Comparison of ENCODE assay signal across 8 mouse cellular contexts in genomic region chr2:57115864-57116365, GRCm38 (mm10). TPM values are rescaled to one million over a fixed set of nuclear protein-coding genes. Genes with fewer than 3 reads are reported as not detected.
DNase-seq lines count a peak whose midpoint lies in the region; ATAC-seq and TF ChIP-seq lines count a peak whose summit lies in the region.

No protein-coding gene starts in this region.

- peak overlapping the region; percentile 99 for H3K4me2 ChIP-seq in embryonic facial prominence, embryonic 13.5 days
- H3K4me2 ChIP-seq in stomach, embryonic 15.5 days: peak overlapping the region; percentile 99

- under 1% methylated on average over 25 of the region's 28 CpGs for WGBS in embryonic facial prominence, embryonic 13.5 days
- 0% methylated on average over 27 of the region's 28 CpGs for WGBS in stomach, embryonic 15.5 days

- no peaks in the 10 kb centered on the region for H3K36me3 ChIP-seq in embryonic facial prominence, embryonic 13.5 days
- no peaks in the 10 kb centered on the region for H3K36me3 ChIP-seq in stomach, embryonic 15.5 days

- intact Hi-C loops in left cerebral cortex, adult 2 months (cut with DNase I): loop anchor here (2.0 to 5.0 kb wide), 3 partner anchors 123 to 583 kb away; no protein-coding TSS in a partner anchor
- intact Hi-C loops in heart, postnatal 10 days (cut with DNase I): loop anchor here (10.0 kb wide), 1 partner anchor 1001 kb away; no protein-coding TSS in a partner anchor

- H3K9me3 ChIP-seq in embryonic facial prominence, embryonic 13.5 days: no peaks in the 10 kb centered on the region
- H3K9me3 ChIP-seq in stomach, embryonic 15.5 days: no peaks in the 10 kb centered on the region

- peaks cover 27% of the 10 kb centered on the region for H3K4me1 ChIP-seq in embryonic facial prominence, embryonic 13.5 days
- peaks cover 9% of the 10 kb centered on the region; the same call in 1 of the 2 replicates for H3K4me1 ChIP-seq in stomach, embryonic 15.5 days

- no peak for TF ChIP-seq CTCF in left cerebral cortex, adult 2 months (IDR thresholded peaks at IDR 0.05)

- peak; percentile 22 to 41 for DNase-seq in left cerebral cortex, adult 2 months (ENCODE audit: extremely low spot score in 1 of 2, low spot score in 2 of 2)
- no peak for DNase-seq in left cerebral cortex, adult 9 months (ENCODE audit: low spot score in 2 of 2)
- peak; percentile 73 for DNase-seq in adrenal gland, postnatal 10 days
- DNase-seq in heart, postnatal 10 days: peak; percentile 66 to 72
- peak; percentile 55 to 61 for DNase-seq in layer of hippocampus, postnatal 10 days (ENCODE audit: low spot score in 2 of 2)
- peak; percentile 48 to 62 for DNase-seq in lung, postnatal 4 days

- peak overlapping the region; percentile 83 for H3K27ac ChIP-seq in left cerebral cortex, adult 2 months
- H3K27ac ChIP-seq in embryonic facial prominence, embryonic 13.5 days: peak overlapping the region; percentile 77
- H3K27ac ChIP-seq in stomach, embryonic 15.5 days: peak overlapping the region; percentile 88

- ATAC-seq in embryonic facial prominence, embryonic 13.5 days (ENCODE audit: insufficient number of reproducible peaks, insufficient read depth, low FRiP score, low TSS enrichment, low read depth): no peak
- peak; percentile 16; the same call in 1 of the 2 replicates for ATAC-seq in stomach, embryonic 15.5 days (ENCODE audit: insufficient read depth, low FRiP score, low read depth)

- H3K9ac ChIP-seq in embryonic facial prominence, embryonic 13.5 days: peak overlapping the region; percentile 77
- H3K9ac ChIP-seq in stomach, embryonic 15.5 days: peak overlapping the region; percentile 44; the same call in 1 of the 2 replicates

- peak overlapping the region; percentile 87 for H3K4me3 ChIP-seq in left cerebral cortex, adult 2 months
- H3K4me3 ChIP-seq in embryonic facial prominence, embryonic 13.5 days: peak overlapping the region; percentile 78
- peak overlapping the region; percentile 70 for H3K4me3 ChIP-seq in stomach, embryonic 15.5 days (replicated peaks)

- H3K27me3 ChIP-seq in embryonic facial prominence, embryonic 13.5 days: peaks cover 33% of the 10 kb centered on the region
- H3K27me3 ChIP-seq in stomach, embryonic 15.5 days (replicated peaks): peaks cover 21% of the 10 kb centered on the region

RNA-seq across cellular contexts. Expression of gene Nr4a2, which starts 7.9 kb away (rescaled TPM):
- 10 to 100 TPM; 38.1 to 58.8 TPM for total RNA-seq in left cerebral cortex, adult 2 months (2021)
- total RNA-seq in adrenal gland, postnatal 10 days (2021): 10 to 100 TPM in 1 of 2 experiments, 1 to 10 TPM in 1; 4.1 to 22.6 TPM
- polyA plus RNA-seq in embryonic facial prominence, embryonic 13.5 days (2015; fragmentation: Nextera tagmentation; extraction: Ambion mirVana): 11.8 and 12.0 TPM in 2 replicates
- 1 to 10 TPM; 2.3 TPM for total RNA-seq in heart, postnatal 10 days (2021)
- 10 to 100 TPM; 55.5 to 75.3 TPM for total RNA-seq in layer of hippocampus, postnatal 10 days (2021)
- polyA plus RNA-seq in stomach, embryonic 15.5 days (2015; fragmentation: Nextera tagmentation; extraction: Ambion mirVana): 7.0 and 7.3 TPM in 2 replicates

Comparison
In these comparisons a context has a peak if more than half of its experiments do, and no peak if none do; other contexts are left out.
1. DNase-seq: peak in left cerebral cortex, adult 2 months (2 of 2), adrenal gland, postnatal 10 days (single experiment), heart, postnatal 10 days (2 of 2), layer of hippocampus, postnatal 10 days (2 of 2) and lung, postnatal 4 days (2 of 2); none in left cerebral cortex, adult 9 months (0 of 2).
2. Peak in every context shown above with its lines, with median percentiles within 50 percentile points of each other: H3K27ac ChIP-seq and H3K4me3 ChIP-seq.